Mouse (Mus musculus) kidney, postnatal 25 days (tissue): Measurements from ENCODE around the gene Lhpp.

Experiments used
- DNase-seq, 2 experiments: peaks; one replicate each; pipeline ENCODE4 v3.0.0; 2021; ENCODE audit warnings: mixed read lengths in 2 of 2

The Lhpp gene

GRCm38 (mm10) chr7:132713483-132714126, 103.2 kb downstream of the Lhpp start:
- peak; percentile 75 to 87 for DNase-seq

- peak; percentile 59 to 82 for DNase-seq
These were observed 103.9 kb downstream of the Lhpp start for GRCm38 (mm10) chr7:132714236-132714923.

- DNase-seq = no peak
These were observed 104.8 kb downstream of the Lhpp start for GRCm38 (mm10) chr7:132715259-132715658.

- no peak for DNase-seq
These were observed 109.1 kb downstream of the Lhpp start for GRCm38 (mm10) chr7:132719570-132719969.

GRCm38 (mm10) chr7:132720562-132720961, 110.1 kb downstream of the Lhpp start:
- DNase-seq = no peak

- DNase-seq = peak; percentile 76 to 82
These were observed 112.2 kb downstream of the Lhpp start for GRCm38 (mm10) chr7:132722401-132723370.

- DNase-seq = peak; percentile 96 to 98
These were observed 113.5 kb downstream of the Lhpp start for GRCm38 (mm10) chr7:132723906-132724305.

GRCm38 (mm10) chr7:132724501-132725062, 114.1 kb downstream of the Lhpp start:
- peak; percentile 51 to 68 for DNase-seq

GRCm38 (mm10) chr7:132726106-132726861, 115.8 kb downstream of the Lhpp start:
- peak in 1 of 2 experiments; percentile 60 for DNase-seq

- DNase-seq = peak; percentile 66 to 86
These were observed 118.8 kb downstream of the Lhpp start for GRCm38 (mm10) chr7:132729093-132729831.

GRCm38 (mm10) chr7:132730510-132730909, 120.1 kb downstream of the Lhpp start:
- no peak for DNase-seq

GRCm38 (mm10) chr7:132731558-132731957, 121.1 kb downstream of the Lhpp start:
- DNase-seq = no peak

- no peak for DNase-seq
These were observed 121.8 kb downstream of the Lhpp start for GRCm38 (mm10) chr7:132732136-132732789.

GRCm38 (mm10) chr7:132733521-132733920, 123.1 kb downstream of the Lhpp start:
- peak; percentile 68 to 79 for DNase-seq

- DNase-seq = no peak
These were observed 123.8 kb downstream of the Lhpp start for GRCm38 (mm10) chr7:132734222-132734621.

GRCm38 (mm10) chr7:132735145-132735544, 124.7 kb downstream of the Lhpp start:
- peak; percentile 66 to 81 for DNase-seq

- DNase-seq = peak; percentile 81 to 85
These were observed 125.8 kb downstream of the Lhpp start for GRCm38 (mm10) chr7:132736099-132736862.

- DNase-seq = no peak
These were observed 128.4 kb downstream of the Lhpp start for GRCm38 (mm10) chr7:132738844-132739243.

GRCm38 (mm10) chr7:132739829-132740228, 129.4 kb downstream of the Lhpp start:
- DNase-seq = no peak

- no peak for DNase-seq
These were observed 132.5 kb downstream of the Lhpp start for GRCm38 (mm10) chr7:132742912-132743311.
